Mouse (Mus musculus) embryonic facial prominence, embryonic 10.5 days (tissue): Measurements from ENCODE around the gene Wsb2. TPM values are rescaled to one million over a fixed set of nuclear protein-coding genes. Genes with fewer than 3 reads are reported as not detected.
"Not testable (repeated sequence)": the region's sequence is repeated elsewhere in the genome, so short reads cannot be mapped to it uniquely, and the experiment has no call there.

Experiments
- DNase-seq: peaks from one replicate; pipeline ENCODE4 v3.0.0-alpha.2; 2017; ENCODE audit warnings: low spot score
- H3K27ac ChIP-seq: fragments of 300-500 bp; sonication (generic); replicated peaks from 2 replicates; pipeline ENCODE4 v1.5.1; 2016; ENCODE audit warnings: mild to moderate bottlenecking
- H3K27me3 ChIP-seq: fragments of 300-500 bp; sonication (generic); replicated peaks from 2 replicates; pipeline ENCODE4 v1.6.1; 2016; ENCODE audit warnings: low read depth, mild to moderate bottlenecking; ENCODE audit not compliant: poor library complexity, severe bottlenecking
- H3K36me3 ChIP-seq: fragments of 300-500 bp; sonication (generic); replicated peaks from 2 replicates; pipeline ENCODE4 v1.6.1; 2016; ENCODE audit warnings: mild to moderate bottlenecking, moderate library complexity
- H3K4me1 ChIP-seq: fragments of 300-500 bp; sonication (generic); 2 replicates; pipeline ENCODE4 v1.6.1; 2016
- H3K4me3 ChIP-seq: fragments of 300-500 bp; sonication (generic); 2 replicates; pipeline ENCODE4 v1.5.1; 2016; ENCODE audit warnings: mild to moderate bottlenecking, moderate library complexity
- H3K9me3 ChIP-seq: fragments of 300-500 bp; sonication (generic); 2 replicates; pipeline ENCODE4 v1.6.1; 2016; ENCODE audit warnings: mild to moderate bottlenecking
- WGBS: fragments of 180-500 bp; shearing (Covaris S2); methylation state at CpG from one replicate; pipeline ENCODE4 v1.1.7; 2016; 5-methylcytosine and 5-hydroxymethylcytosine counted together
- polyA plus RNA-seq: library from polyadenylated mRNA; unstranded; fragments of >200 nt; fragmentation: Nextera tagmentation; extraction: Ambion mirVana; gene quantifications from 2 replicates; pipeline ENCODE4 v1.2.1, GENCODE M21; 2016

The Wsb2 gene
- polyA plus RNA-seq, 1 experiment from 2014 or later = 47.3 TPM

GRCm38 (mm10) chr5:117341896-117342295 lies 15.2 kb upstream of the Wsb2 start:
- no peak for DNase-seq
- H3K4me3 ChIP-seq = no peak overlapping the region
- no peaks in the 10 kb centered on the region for H3K27me3 ChIP-seq
- H3K9me3 ChIP-seq = 0 out of 2 replicates have a peak, but pooled peaks cover under 1% of the 10 kb centered on the region
- no peak overlapping the region for H3K27ac ChIP-seq
- H3K36me3 ChIP-seq = peaks cover 8% of the 10 kb centered on the region; the same call in 1 of the 2 replicates
- 83% methylated on average over 6 of the region's 6 CpGs for WGBS
- peaks cover 7% of the 10 kb centered on the region for H3K4me1 ChIP-seq

DNA sequence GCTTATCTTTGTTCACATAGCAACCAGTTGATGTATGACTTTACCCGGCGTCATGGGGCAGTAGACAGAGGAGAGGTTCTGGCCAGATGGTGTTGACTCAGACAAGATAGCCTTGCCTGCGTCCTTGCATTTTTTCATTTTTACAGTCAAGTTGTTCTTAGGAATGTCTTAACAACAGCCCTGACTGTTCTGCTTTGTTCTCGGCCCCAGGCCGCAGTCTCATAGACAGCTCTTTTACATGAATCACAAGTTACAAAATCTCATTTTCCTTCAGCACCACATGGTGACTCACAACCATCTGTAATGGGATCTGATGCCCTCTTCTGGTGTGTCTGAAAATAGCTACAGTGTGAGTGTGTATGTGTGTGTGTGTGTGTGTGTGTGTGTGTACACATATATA lies 12.6 kb upstream of the Wsb2 start:
- not testable (repeated sequence) for H3K27me3 ChIP-seq, H3K27ac ChIP-seq, H3K4me1 ChIP-seq, DNase-seq, H3K4me3 ChIP-seq
- Histone ChIP-seq H3K36me3 (peaks cover 11% of the 10 kb centered on the region; the same call in 1 of the 2 replicates), H3K9me3 (peaks cover 11% of the 10 kb centered on the region; the same call in 1 of the 2 replicates)
- 91% methylated on average over 5 of the region's 5 CpGs for WGBS

DNA sequence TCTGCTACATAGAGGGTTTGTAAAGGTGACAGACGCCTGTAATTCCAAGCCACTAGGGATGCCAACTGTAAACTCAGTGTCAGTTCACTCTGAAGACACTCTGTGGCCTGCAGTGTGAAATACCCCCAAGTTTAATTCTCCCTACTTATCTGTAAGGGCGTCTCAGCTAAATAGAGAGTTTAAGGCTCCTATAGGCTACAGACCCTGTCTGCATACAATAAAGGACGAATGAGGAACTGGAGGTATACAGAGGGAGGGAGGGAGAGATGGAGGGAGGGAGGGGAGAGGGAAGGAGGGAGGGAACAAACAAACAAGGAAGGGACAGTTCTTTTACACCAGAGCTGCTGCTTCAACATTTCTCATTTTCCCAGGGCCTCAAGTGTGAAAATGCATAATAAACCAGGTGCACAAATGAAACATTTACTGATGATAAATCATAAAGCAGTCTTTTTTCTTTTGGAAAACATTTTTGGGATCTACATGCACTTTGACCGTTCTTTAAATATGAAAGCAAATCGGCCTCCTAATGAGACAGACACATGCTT lies 11.6 kb upstream of the Wsb2 start:
- H3K27me3 ChIP-seq = no peaks in the 10 kb centered on the region

DNA sequence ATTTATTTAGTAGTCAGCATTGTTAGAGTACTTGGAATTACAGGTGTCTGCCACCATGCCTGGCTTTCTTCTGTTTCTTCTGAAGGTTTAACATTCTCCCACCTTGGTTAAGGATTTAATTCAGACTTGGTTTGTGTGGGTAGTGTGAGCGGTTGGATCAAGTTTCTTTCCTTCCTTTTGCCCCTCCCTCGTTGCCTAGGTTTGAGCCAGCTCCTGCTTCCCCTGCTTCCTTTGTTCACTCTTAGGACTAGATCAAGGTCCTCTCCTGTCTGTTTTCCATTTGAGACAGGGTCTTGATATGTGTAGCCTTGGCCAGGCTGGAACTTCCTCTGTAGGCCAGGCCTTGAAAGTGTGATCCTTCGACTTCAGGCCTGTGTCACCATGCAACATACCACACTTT lies 10.8 kb upstream of the Wsb2 start:
- peak overlapping the region; percentile 54; the same call in 1 of the 2 replicates for H3K27ac ChIP-seq
- H3K4me1 ChIP-seq = peaks cover 11% of the 10 kb centered on the region
- WGBS = 50% methylated on average over 3 of the region's 3 CpGs
- H3K36me3 ChIP-seq = peaks cover 12% of the 10 kb centered on the region; the same call in 1 of the 2 replicates
- peaks cover 11% of the 10 kb centered on the region; the same call in 1 of the 2 replicates for H3K9me3 ChIP-seq
- no peak overlapping the region for H3K4me3 ChIP-seq
- H3K27me3 ChIP-seq = no peaks in the 10 kb centered on the region
- DNase-seq = no peak

More for the DNA sequence above, 11.6 kb upstream of the Wsb2 start:
- no peak for DNase-seq
- Histone ChIP-seq H3K4me3 (no peak overlapping the region), H3K36me3 (peaks cover 12% of the 10 kb centered on the region; the same call in 1 of the 2 replicates), H3K27ac (no peak overlapping the region), H3K9me3 (peaks cover 11% of the 10 kb centered on the region; the same call in 1 of the 2 replicates), H3K4me1 (peaks cover 8% of the 10 kb centered on the region)
- 79% methylated on average over 5 of the region's 5 CpGs for WGBS

DNA sequence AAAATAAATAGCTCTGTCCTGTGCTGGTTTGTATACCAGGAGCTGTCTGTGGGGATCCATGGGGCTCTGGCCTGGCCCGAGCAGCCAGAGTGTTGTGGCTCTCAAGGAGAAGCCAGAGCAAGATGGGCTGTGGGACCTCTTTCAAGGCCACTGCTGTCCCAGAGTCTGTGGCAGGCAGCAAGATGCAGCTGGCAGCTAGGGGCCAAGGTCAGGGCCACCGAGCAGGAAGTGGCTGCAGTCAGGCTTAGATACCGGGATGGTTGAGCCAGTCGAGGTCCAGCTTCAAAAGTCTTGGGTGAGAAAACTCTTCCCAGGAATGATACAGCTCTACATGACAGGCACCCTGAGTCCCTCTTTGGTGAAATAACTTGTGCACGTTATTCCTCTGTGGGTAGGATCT lies 10.1 kb upstream of the Wsb2 start:
- 78% methylated on average over 5 of the region's 5 CpGs for WGBS
- H3K27me3 ChIP-seq = no peaks in the 10 kb centered on the region
- H3K36me3 ChIP-seq = peaks cover 12% of the 10 kb centered on the region; the same call in 1 of the 2 replicates
- H3K4me3 ChIP-seq = no peak overlapping the region
- H3K9me3 ChIP-seq = peaks cover 11% of the 10 kb centered on the region; the same call in 1 of the 2 replicates
- peak overlapping the region; percentile 35; the same call in 1 of the 2 replicates for H3K27ac ChIP-seq
- no peak for DNase-seq
- H3K4me1 ChIP-seq = peaks cover 11% of the 10 kb centered on the region

DNA sequence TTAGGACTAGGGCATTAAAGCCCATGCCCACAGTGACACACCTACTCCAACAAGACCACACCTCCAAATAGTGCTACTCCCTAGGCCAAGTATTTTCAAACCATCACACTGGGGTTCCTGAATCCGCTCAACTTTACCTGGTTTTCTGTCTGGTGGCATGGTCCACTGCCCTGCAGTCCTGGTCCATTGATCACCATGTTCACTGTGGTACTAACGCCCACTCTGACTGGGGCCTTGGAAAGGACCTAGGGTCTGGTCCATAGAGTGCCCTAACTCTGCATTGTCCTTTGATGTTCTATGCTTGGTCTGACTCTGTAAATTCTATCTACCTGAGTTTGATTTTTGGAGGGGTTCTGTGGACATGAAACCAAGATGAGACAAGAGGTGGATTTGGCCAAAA lies 9.3 kb upstream of the Wsb2 start:
- H3K9me3 ChIP-seq = peaks cover 11% of the 10 kb centered on the region; the same call in 1 of the 2 replicates
- H3K27me3 ChIP-seq = no peaks in the 10 kb centered on the region
- peaks cover 12% of the 10 kb centered on the region; the same call in 1 of the 2 replicates for H3K36me3 ChIP-seq
- no peak overlapping the region for H3K4me3 ChIP-seq
- WGBS = 90% methylated on average over 2 of the region's 2 CpGs
- H3K27ac ChIP-seq = 0 out of 2 replicates have a peak overlapping the region, but pooled peaks have one; percentile 0
- peaks cover 11% of the 10 kb centered on the region for H3K4me1 ChIP-seq
- DNase-seq = no peak

- WGBS = 25% methylated on average over 19 of the region's 19 CpGs
- peak; percentile 78 for DNase-seq
- H3K4me3 ChIP-seq = peak overlapping the region; percentile 25
- H3K36me3 ChIP-seq = peaks cover 12% of the 10 kb centered on the region; the same call in 1 of the 2 replicates
- H3K27me3 ChIP-seq = no peaks in the 10 kb centered on the region
- peaks cover 11% of the 10 kb centered on the region; the same call in 1 of the 2 replicates for H3K9me3 ChIP-seq
- peaks cover 11% of the 10 kb centered on the region for H3K4me1 ChIP-seq
- 0 out of 2 replicates have a peak overlapping the region, but pooled peaks have one; percentile 0 for H3K27ac ChIP-seq
Observed at GRCm38 (mm10) chr5:117348279-117348678, 8.8 kb upstream of the Wsb2 start.

- WGBS = 78% methylated on average over 8 of the region's 8 CpGs
- H3K27ac ChIP-seq = no peak overlapping the region
- no peak overlapping the region for H3K4me3 ChIP-seq
- peaks cover 37% of the 10 kb centered on the region for H3K4me1 ChIP-seq
- H3K36me3 ChIP-seq = peaks cover 5% of the 10 kb centered on the region; the same call in 1 of the 2 replicates
- peaks cover 18% of the 10 kb centered on the region for H3K27me3 ChIP-seq
- peaks cover 3% of the 10 kb centered on the region; the same call in 1 of the 2 replicates for H3K9me3 ChIP-seq
- no peak for DNase-seq
Observed at GRCm38 (mm10) chr5:117354121-117354520, 3.0 kb upstream of the Wsb2 start.

DNA sequence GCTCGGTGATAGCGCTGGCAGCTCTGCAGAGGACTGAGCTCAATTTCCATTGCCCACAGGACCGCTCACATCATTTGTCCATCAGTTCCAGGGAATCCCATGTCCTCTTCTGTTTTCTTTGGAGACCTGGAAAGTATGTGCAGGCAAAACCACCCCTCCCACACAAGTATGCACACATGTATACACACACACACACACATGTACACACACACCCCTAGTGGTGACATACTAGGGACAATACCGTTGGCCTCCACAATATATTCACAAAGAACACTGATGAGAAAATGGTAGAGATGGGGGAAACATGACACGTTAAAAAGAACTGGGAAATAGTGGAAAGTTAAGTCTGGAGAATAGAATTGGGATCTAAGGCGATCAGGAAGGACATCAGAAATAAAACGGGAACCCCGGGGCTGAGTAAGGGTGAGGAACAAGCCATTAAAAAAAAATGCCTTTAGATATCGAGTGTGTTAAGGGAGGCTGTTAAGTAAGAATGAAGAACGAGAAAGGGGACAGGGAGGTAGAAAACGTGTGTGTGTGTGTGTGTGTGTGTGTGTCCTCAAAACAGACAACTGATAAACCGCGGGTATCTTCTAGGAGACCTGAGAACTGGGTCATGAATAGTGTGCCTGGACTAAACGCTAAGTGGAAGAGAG lies 1.3 kb upstream of the Wsb2 start:
- Histone ChIP-seq H3K27ac (no peak overlapping the region), H3K4me3 (peak overlapping the region; percentile 92), H3K4me1 (peaks cover 49% of the 10 kb centered on the region), H3K27me3 (peaks cover 18% of the 10 kb centered on the region), H3K36me3 (no peaks in the 10 kb centered on the region), H3K9me3 (no peaks in the 10 kb centered on the region)
- WGBS = 60% methylated on average over 14 of the region's 14 CpGs
- DNase-seq = no peak

DNA sequence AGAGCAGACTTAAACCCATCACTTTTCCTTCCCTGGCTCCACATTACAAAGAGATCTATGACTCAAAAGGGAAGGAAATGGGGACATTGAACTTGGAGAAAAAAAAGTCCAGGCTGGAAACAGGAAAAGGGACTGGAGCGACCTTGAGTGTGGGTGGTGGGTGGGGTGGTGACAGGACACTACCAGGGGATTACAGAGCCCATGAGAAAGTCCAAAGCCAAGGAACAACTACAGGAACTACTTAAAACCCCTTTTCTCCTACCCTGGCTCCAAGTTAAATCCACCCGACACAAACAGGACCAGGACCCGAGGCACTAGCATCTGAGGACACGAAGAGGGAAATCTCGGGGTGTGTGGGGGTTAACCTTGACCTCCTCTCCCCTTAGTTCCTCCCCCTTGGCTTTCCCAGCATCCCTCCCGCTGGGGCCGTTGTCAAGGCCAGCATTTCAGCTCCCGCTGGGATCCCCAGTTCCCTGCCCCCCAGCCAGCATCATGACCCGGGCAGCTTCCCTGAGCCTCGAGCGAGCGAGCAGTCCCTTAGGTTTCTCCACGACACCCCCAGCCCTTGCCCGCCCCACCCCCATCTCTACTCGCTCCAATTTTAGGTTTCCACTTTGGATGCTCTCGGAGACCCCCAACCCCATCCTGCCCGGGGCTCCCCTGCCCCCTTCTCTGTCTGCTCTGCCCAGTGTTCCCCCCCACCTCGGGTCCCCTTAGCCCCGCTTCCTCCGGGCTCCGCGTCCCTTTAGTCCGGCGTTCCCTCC lies 557 bp upstream of the Wsb2 start:
- Histone ChIP-seq H3K27ac (peak overlapping the region; percentile 92), H3K9me3 (no peaks in the 10 kb centered on the region), H3K27me3 (peaks cover 18% of the 10 kb centered on the region), H3K4me3 (peak overlapping the region; percentile 92), H3K4me1 (peaks cover 55% of the 10 kb centered on the region), H3K36me3 (no peaks in the 10 kb centered on the region)
- under 1% methylated on average over 24 of the region's 24 CpGs for WGBS
- peak; percentile 63 for DNase-seq

DNA sequence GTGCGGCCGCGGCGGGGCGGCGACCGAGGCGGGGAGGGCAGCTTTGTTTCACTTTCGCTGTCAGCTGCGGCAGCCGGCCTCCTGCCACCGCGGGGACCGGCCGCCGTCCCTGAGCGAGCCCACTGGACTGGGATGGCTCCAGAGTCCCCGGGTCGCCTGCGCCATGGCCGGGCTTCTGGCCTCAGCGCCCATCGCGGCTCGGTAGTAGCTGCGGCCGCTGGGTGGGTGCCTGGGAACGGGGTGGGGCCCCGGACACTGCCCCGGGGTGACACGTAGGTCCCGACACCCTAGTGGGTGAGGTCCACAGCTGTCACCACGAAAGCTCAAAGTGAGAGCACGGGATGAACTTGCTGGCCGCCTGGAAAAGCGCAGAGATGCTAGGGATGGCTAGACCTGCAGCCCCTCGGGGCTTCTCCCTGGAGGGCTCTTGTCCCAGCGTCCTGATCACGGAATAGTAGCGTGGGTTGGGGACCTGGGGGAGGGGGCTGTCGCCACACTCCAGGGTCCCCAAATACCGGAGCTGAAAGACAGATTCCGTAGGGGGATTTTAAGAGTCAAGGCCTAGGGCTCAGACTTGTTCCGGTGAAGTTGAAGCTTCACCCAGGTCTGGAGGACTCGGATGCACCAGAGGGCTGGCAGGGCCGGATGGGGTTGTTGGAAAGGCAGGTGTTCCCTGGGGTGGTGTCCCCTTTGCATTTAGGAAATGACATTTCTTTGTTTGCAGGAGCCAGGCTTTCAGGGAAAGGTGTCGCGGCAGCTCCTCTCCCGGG lies 559 bp downstream of the Wsb2 start:
- WGBS = 1% methylated on average over 49 of the region's 49 CpGs

More for the DNA sequence above, 559 bp downstream of the Wsb2 start:
- no peaks in the 10 kb centered on the region for H3K9me3 ChIP-seq
- peak overlapping the region; percentile 92 for H3K27ac ChIP-seq
- peak; percentile 59 for DNase-seq
- peak overlapping the region; percentile 92 for H3K4me3 ChIP-seq
- H3K4me1 ChIP-seq = peaks cover 56% of the 10 kb centered on the region
- no peaks in the 10 kb centered on the region for H3K36me3 ChIP-seq
- peaks cover 18% of the 10 kb centered on the region for H3K27me3 ChIP-seq
